Mouse (Mus musculus) kidney, postnatal 25 days (tissue): ENCODE measurements around the gene Ripor2.
A peak's percentile ranks its signal among the peaks of the same experiment; 100 is the strongest.

Source experiments
- DNase-seq, 2 experiments: peaks; one replicate each; pipeline ENCODE4 v3.0.0; 2021; ENCODE audit warnings: mixed read lengths in 2 of 2

Ripor2 gene

GRCm38 (mm10) chr13:24649099-24649498 lies 67.1 kb downstream of the Ripor2 start:
- no peak for DNase-seq

DNA sequence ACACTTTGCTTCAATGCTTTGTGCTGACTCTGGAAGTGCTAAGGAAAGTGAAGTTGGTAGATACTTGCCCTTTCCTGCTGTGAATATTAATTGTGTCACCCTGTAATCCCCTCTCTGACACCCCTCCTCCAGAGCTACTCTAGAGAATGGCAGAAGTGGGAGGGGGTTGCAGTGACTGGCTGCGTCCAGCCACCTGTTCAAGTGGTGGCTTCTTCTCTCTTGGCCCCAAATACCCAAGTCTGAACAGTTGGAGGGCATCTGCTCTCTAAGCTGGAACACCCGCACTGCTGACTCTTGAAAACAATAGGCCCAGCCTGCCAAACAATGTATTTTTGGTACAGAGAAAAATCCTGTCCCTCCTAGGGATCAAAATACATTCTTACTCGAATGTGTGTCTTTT lies 69.0 kb downstream of the Ripor2 start:
- no peak for DNase-seq

- no peak for DNase-seq
Measured at GRCm38 (mm10) chr13:24654919-24655635, 73.1 kb downstream of the Ripor2 start.

DNA sequence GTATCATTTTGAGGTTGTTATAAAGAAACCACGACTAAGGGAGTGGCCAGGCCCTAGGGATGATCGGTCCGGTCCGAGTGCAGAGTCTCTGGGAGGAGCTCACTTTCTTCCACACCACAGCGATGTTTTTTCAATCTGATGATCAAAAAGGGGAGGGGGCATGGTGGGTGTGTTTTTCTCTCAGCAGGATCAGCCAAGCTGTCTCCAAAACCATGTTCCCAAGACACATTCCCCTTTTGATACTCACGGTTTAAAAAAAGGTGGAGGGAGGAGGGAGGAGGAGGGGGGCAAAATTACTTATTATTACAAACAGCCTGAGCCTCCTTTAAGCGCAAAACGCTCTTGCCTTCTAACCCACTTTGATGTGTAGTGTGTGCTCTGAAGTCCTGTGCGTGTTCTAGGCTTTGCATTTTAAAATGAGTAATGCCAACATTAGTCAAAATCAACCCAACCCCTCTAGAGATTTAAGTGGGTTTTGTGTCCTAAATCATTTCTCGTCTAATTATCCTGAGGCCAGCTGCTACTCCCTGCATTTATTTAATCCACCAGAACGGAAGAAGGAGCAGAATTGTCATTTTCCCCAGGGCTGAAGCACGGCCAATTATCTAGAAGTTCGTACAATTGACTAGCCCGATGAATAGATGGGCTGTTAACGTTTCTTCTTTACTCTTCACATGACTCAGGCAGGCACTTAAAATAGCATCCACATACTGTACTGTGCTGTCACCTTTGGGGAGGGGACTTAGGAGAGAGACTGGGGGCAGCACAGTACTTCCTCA lies 74.9 kb downstream of the Ripor2 start:
- no peak for DNase-seq

DNA sequence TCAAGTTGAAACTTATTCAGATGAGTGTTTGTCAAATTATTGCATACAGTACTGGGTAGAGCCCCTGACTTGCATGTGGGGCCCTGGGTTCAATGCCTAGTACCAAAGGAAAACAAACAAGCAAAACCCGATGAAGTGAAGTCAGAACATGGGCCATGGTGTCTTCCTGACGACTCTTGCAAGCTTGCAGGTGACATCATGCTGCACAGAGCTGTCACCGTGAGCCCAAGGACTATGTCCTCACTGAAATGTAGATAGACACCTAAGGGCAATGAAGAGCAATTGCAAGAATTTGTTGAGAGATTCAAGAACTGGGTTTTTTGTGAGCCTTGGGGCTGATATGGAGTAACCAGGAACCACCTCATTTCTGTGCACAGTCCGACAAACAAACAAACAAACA lies 84.8 kb downstream of the Ripor2 start:
- no peak for DNase-seq

- DNase-seq, result no peak
Measured at GRCm38 (mm10) chr13:24668556-24668955, 86.6 kb downstream of the Ripor2 start.

- no peak for DNase-seq
Measured at GRCm38 (mm10) chr13:24670676-24671075, 88.7 kb downstream of the Ripor2 start.

DNA sequence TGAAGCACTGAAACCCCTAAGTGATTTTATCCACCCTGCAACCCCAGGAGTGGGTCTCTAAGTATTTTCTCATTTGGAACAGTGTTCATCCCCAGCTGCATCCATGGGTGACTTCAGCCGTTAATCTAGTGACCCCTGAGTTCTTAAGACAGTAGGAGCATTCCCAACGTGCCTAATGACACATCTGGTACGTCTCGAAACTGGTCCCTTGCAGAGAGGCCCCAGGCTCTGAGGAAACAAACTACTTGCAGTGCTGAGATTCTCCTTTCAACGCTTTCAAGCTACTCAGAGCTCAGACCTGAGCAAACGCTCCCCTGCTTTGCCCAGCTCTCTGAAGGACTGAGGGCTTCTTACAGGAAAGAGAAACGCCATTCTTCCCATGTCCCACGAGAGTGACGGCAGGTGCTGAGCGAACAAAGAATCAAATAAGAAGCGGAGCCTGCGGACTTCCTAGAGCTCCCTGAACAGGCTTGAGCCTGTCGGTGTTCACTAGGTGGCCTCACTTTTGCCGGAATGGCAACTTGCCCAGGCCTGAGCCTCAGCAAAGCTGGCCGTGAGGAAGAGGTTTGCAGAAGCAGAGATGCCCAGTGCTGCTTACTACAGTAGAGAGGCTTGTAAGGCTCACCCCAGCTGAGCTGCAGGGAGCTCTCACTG lies 97.2 kb downstream of the Ripor2 start:
- peak in 1 of 2 experiments; percentile 19 for DNase-seq

GRCm38 (mm10) chr13:24680951-24681350 lies 99.0 kb downstream of the Ripor2 start:
- no peak for DNase-seq

- no peak for DNase-seq
Measured at GRCm38 (mm10) chr13:24682346-24682745, 100.4 kb downstream of the Ripor2 start.

GRCm38 (mm10) chr13:24684503-24684902 lies 102.5 kb downstream of the Ripor2 start:
- no peak for DNase-seq

GRCm38 (mm10) chr13:24685846-24686245 lies 103.9 kb downstream of the Ripor2 start:
- peak; percentile 20 to 60 for DNase-seq

DNA sequence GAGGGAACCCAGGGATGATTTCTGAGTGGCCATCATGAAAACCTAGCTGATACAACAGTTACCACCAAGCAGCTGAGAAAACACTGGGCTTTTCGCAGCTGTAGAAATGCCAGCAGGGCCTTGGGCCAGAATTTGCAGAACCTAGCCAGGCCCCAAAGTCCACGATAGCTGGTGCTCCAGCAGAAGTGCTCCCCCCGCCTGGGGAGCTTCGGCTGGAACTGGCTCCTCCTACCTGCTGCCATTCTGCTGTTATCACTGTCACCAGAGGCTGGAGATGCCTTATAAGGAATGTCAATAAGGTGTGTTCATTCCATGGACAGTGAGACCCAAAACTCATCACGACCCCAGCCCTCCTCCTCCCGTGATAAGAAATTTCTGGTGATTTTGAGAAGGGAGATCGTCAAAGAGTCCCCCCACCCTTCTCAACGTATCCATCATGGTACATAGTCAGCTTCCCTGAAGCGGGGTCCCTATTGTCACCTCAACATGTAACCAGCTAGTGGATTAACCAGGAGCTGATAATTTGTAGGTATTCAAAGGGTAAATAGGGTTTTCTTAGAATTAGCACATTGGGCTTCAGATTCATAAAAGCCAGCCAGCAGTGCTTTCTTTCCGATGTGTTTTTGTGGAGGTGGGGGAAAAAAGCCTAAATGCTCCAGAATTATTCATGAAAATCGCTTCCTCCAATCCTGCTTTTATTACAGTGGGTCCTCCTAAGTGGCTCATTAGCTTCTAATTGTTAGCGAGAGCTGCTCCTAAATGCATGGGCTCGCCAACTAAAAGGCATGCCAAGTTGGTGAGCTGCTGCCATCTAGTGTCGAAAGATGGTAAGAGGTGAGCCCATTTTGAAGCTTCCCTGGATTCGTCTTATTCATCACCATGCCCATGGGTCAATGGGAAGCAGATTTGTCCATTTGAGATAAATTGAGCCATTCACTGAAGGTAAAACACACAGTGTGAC lies 105.0 kb downstream of the Ripor2 start:
- DNase-seq, result peak; percentile 65 to 87

GRCm38 (mm10) chr13:24693312-24693711 lies 111.3 kb downstream of the Ripor2 start:
- DNase-seq, result no peak

GRCm38 (mm10) chr13:24698746-24699145 lies 116.8 kb downstream of the Ripor2 start:
- DNase-seq, result no peak

- DNase-seq, result no peak
Measured at GRCm38 (mm10) chr13:24702128-24702527, 120.1 kb downstream of the Ripor2 start.

DNA sequence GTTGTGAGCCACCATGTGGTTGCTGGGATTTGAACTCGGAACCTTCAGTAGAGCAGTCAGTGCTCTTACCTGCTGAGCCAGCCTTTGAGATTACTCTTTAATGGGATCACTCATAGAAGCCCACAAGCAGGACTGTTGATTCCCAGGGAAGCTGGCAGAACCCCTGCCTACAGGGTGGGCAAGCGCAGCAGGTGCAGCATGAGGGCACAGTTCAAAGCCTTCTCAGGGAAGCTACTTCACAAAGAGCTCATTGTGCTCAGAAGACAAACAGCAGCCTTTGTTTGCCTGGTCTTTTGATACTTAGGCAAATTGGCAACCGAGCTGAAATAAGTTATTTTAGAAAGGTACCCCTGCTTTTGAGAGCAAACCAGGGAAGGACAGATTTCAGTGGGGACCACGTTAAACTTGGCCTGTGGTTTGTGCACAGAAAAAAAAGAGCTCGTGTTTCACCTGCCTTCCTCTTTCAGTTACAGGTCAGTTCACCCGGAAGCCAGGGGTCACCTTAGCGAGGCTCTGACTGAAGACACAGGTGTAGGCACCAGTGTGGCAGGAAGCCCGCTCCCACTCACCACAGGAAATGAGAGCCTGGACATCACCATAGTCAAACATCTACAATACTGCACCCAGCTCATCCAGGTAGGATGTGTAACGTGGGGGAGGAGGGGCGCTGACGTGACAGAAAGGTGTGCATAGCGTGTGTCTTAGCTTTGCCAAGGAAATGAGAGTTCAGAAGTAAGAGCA lies 127.8 kb downstream of the Ripor2 start:
- no peak for DNase-seq

GRCm38 (mm10) chr13:24710968-24711367 lies 129.0 kb downstream of the Ripor2 start:
- DNase-seq, result no peak

GRCm38 (mm10) chr13:24712581-24713130 lies 130.7 kb downstream of the Ripor2 start:
- DNase-seq, result peak; percentile 47 to 58

DNA sequence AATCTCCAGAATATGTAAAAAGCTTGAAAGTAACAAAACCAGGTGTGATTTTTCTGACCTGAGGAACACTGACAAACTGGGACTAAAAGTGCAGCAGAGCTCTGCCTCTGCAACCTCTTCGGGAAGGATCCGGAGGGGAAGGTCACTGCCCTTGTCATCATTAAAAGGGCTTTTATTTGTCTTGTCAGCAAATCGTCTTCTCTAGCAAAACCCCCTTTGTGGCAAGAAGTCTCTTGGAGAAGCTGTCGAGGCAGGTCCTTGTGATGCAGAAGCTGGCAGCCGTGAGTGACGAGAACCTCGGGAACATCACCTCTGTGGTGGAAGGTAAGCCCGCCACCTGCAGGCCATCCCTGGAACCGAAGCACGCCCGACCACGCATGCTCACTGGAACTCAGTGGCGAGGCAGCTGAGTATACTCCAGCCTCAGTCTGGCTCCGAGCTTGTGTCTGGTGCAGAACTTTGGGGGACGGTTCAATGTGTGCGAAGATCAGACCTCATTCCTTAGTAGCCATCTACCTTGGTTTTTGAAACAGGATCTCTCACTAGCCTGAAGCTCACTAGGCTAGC lies 131.5 kb downstream of the Ripor2 start:
- DNase-seq, result peak; percentile 88 to 92

GRCm38 (mm10) chr13:24714360-24714885 lies 132.4 kb downstream of the Ripor2 start:
- DNase-seq, result no peak
